Mouse (Mus musculus): ENCODE measurements around the gene Nadk.

DNA sequence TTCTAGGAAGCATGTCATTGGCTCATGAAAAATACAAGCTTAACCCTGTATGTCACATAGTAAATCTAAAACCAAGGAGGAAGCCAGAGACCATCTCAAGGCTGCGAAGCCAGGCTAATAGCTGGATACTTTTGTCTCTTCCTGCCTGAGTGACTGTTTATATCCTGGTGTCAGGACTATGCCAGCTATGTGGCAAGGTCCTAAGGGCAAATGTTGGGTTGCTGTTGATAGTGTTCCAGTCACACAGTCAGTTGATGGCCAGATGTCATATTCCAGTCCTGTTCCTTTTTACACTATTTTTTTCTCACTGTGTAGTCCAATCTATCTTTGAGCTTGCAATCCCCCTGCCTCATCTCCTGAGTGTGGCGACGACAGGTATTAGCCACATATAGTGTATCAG, 51.1 kb downstream of the Nadk start:
- TF ChIP-seq CTCF (IDR thresholded peaks at IDR 0.05; ENCODE audit: extremely low read depth, insufficient read depth, insufficient read length, insufficient replicate concordance) = no peak
- no peak for TF ChIP-seq POLR2A (IDR thresholded peaks at IDR 0.05; ENCODE audit: low read depth, low read length)
